Mouse (Mus musculus): Measurements from ENCODE around the gene Trafd1. TPM values are rescaled to one million over a fixed set of nuclear protein-coding genes. Genes with fewer than 3 reads are reported as not detected.
"Not testable (repeated sequence)": the region's sequence is repeated elsewhere in the genome, so short reads cannot be mapped to it uniquely, and the experiment has no call there.

Gene Trafd1
- polyA plus RNA-seq, 1 experiment from 2014 or later = 142 TPM

DNA sequence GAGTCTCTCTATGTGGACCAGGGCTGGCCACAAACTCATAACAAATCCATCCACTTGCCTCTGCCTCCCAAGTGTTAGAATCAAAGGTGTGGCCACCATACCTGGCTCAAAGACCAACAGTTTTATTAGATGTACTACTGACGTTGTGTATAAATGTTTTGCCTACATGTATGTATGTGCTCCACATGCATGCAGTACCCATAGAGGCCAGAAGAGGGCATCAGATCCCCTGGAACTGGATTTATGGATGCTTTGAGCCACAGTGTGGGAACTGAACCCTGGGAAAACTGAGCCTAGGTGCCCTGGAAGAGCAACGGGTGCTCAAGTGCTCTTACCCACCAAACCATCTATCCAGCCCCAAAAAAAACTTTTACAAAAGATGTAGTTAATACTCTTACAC, 4.7 kb downstream of the Trafd1 start:
- WGBS = 88% methylated on average over 2 of the region's 2 CpGs
- H3K4me2 ChIP-seq (replicated peaks) = no peak overlapping the region
- H3K4me3 ChIP-seq = no peak overlapping the region
- H3K27ac ChIP-seq (replicated peaks) = no peak overlapping the region
- H3K9ac ChIP-seq (replicated peaks) = no peak overlapping the region
- no peak for ATAC-seq (replicated peaks)
- no peaks in the 10 kb centered on the region for H3K9me3 ChIP-seq
- no peaks in the 10 kb centered on the region for H3K27me3 ChIP-seq
- H3K4me1 ChIP-seq = peaks cover 24% of the 10 kb centered on the region
- peaks cover 51% of the 10 kb centered on the region for H3K36me3 ChIP-seq

DNA sequence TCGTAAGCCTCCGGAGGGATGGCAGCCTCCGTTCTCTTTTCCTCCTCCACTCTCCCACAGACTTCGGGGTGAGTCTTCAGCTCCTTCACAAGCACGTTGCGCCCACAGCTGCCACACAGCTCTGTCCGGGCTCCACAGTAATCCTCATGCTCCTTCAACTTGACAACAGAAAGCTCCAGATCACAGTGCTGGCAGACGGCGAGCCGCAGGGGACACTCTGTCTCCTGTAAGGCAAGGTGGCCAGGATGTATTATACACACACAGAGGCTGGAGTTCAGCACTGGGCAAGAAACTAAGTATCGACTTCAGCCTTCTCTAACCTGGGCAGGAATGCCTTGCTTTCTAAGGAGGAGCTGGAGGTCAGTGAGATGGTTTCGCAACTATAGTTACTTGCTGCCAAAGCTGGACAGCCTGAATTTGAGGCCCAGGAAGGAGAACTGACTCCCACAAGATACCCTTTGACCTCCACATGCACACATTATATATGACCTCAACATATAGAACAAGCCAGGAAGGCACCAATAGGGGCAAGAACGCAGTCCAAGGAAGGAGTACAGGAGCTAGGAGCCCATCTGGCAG, 6.7 kb downstream of the Trafd1 start:
- H3K36me3 ChIP-seq = peaks cover 67% of the 10 kb centered on the region
- no peak for ATAC-seq (replicated peaks)
- H3K27ac ChIP-seq (replicated peaks) = no peak overlapping the region
- H3K4me1 ChIP-seq = peaks cover 16% of the 10 kb centered on the region
- no peaks in the 10 kb centered on the region for H3K27me3 ChIP-seq
- no peak overlapping the region for H3K4me3 ChIP-seq
- H3K9me3 ChIP-seq = no peaks in the 10 kb centered on the region
- no peak overlapping the region for H3K4me2 ChIP-seq (replicated peaks)
- 94% methylated on average over 13 of the region's 13 CpGs for WGBS
- no peak overlapping the region for H3K9ac ChIP-seq (replicated peaks)

DNA sequence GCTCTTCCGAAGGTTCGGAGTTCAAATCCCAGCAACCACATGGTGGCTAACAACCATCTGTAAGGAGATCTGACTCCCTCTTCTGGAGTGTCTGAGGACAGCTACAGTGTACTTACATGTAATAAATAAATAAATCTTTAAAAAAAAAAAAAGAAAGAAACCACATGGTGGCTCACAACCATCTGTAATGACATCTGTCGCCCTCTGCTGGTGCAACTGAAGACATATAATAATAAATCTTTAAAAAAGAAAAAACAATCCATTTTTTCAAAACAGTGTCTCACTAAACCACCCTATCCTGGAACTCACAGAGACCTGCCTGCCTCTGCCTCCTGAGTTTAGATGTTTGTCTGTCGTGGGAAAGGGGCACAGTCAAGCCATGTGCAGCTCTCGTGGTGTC, 8.5 kb downstream of the Trafd1 start:
- not testable (repeated sequence) for H3K4me1 ChIP-seq; H3K27ac ChIP-seq (replicated peaks); H3K4me2 ChIP-seq (replicated peaks); H3K9me3 ChIP-seq; ATAC-seq (replicated peaks); H3K4me3 ChIP-seq; H3K9ac ChIP-seq (replicated peaks); H3K27me3 ChIP-seq
- H3K36me3 ChIP-seq = peaks cover 85% of the 10 kb centered on the region
- 75% methylated on average over 5 of the region's 5 CpGs for WGBS

DNA sequence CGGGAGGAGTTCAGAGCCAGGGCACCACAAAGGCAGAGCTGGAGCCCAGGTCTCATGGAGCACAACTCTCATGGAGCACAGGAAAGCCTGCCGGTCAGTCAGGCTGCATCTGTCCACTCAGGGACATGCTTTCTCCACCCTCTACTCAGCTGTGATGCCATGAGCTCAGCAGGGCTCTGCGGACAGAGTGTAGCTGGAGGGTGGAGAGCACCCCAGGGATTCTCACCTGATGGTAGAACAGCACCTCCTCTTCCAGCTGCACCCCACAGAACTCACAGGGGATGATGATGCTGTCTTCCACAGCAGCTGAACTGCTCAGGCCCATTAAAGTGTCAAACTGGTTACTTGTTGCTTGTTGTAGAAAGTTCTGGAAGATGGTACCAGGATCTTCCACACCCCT, 10.6 kb downstream of the Trafd1 start:
- Histone ChIP-seq H3K27ac (replicated peaks) (no peak overlapping the region), H3K4me1 (no peaks in the 10 kb centered on the region), H3K9me3 (no peaks in the 10 kb centered on the region), H3K9ac (replicated peaks) (no peak overlapping the region), H3K36me3 (peaks cover 80% of the 10 kb centered on the region), H3K4me2 (replicated peaks) (no peak overlapping the region), H3K27me3 (no peaks in the 10 kb centered on the region), H3K4me3 (no peak overlapping the region)
- WGBS = 85% methylated on average over 3 of the region's 3 CpGs
- ATAC-seq (replicated peaks) = no peak

DNA sequence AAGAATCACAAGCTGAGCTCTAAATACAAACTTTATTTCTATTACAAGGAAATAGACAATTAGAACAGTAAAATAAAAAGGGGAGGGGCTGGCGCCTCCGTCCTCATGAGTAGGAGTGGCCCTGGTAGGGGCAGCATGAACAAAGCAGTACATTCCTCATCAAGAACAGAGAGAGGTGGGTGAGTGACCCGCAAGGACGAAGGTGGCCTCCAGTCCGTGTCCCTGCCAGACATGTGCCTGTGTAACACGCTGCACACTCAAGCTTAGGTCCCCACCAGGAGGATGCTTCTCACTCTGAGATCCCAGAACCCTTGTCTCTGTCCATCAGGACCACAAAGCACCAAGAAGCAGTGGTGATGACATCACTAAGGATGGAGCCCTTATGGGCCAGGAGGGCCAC, 13.7 kb downstream of the Trafd1 start:
- Histone ChIP-seq H3K9me3 (no peaks in the 10 kb centered on the region), H3K4me2 (replicated peaks) (no peak overlapping the region), H3K36me3 (peaks cover 79% of the 10 kb centered on the region), H3K27ac (replicated peaks) (no peak overlapping the region), H3K9ac (replicated peaks) (no peak overlapping the region), H3K4me3 (no peak overlapping the region), H3K4me1 (no peaks in the 10 kb centered on the region), H3K27me3 (no peaks in the 10 kb centered on the region)
- WGBS = 88% methylated on average over 6 of the region's 6 CpGs
- ATAC-seq (replicated peaks) = no peak

DNA sequence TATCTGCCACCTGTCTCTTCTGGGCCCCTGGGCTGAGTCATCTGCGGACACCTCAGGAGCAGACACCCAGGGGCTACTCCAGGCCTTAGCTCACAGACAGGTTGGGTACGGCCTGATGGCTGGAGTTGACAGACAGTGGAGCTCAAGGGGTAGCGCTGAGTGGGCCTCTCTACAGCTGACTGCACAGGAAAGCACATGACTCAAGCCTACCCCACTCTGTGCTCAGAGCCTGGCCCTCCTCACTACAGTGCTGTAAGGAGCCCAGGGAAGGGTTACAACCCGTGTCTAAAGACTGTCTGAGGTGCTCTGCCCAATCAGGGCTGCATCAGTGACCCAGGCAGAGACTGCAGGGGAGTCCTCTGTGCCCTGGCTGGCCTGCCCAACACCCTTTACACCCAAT, 18.2 kb downstream of the Trafd1 start:
- Histone ChIP-seq H3K4me3 (no peak overlapping the region), H3K27ac (replicated peaks) (no peak overlapping the region), H3K36me3 (peaks cover 84% of the 10 kb centered on the region), H3K9ac (replicated peaks) (no peak overlapping the region), H3K4me2 (replicated peaks) (no peak overlapping the region), H3K9me3 (no peaks in the 10 kb centered on the region), H3K27me3 (no peaks in the 10 kb centered on the region), H3K4me1 (no peaks in the 10 kb centered on the region)
- WGBS = 86% methylated on average over 4 of the region's 4 CpGs
- ATAC-seq (replicated peaks) = no peak

DNA sequence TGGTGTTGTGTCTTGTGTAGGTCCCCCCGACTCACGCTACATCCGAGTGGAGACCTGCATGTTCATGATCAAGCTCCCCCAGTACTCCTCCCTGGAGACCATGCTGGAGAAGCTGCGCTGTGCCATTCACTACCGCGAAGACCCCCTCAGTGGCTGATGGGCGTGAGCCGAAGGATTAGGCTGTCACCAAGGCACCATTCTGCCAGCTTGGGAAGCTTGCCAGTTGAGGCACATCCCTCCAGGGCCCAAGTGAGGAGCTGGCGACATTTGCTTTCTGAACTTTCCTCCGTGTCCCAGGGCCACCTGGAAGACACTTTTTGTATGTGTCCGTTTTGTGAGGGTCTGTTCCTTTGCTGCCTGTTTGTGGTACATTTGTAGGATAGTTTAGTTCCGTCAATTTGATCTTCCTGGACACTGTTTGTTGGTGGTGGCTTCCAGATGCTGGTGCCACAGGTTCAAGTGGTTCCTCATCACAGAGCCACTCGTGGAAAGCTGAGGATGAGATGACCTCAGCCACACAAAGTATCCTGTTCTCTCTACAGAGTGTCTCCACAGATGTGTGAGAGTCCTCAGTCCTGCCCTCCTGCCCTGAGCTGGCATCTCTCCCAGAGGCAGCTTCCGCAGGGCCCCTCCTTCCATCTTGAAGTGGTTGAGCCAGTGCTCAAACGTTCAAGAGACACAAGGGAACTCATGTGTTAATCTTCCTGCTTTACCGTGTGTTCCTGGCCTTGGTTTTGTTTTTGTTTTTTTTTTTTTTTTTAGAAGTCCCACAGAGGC, 18.8 kb downstream of the Trafd1 start:
- ATAC-seq (replicated peaks) = no peak
- H3K27ac ChIP-seq (replicated peaks) = no peak overlapping the region
- peaks cover 84% of the 10 kb centered on the region for H3K36me3 ChIP-seq
- no peak overlapping the region for H3K4me2 ChIP-seq (replicated peaks)
- H3K9ac ChIP-seq (replicated peaks) = no peak overlapping the region
- H3K27me3 ChIP-seq = no peaks in the 10 kb centered on the region
- 72% methylated on average over 16 of the region's 16 CpGs for WGBS
- no peak overlapping the region for H3K4me3 ChIP-seq
- H3K9me3 ChIP-seq = no peaks in the 10 kb centered on the region
- no peaks in the 10 kb centered on the region for H3K4me1 ChIP-seq

DNA sequence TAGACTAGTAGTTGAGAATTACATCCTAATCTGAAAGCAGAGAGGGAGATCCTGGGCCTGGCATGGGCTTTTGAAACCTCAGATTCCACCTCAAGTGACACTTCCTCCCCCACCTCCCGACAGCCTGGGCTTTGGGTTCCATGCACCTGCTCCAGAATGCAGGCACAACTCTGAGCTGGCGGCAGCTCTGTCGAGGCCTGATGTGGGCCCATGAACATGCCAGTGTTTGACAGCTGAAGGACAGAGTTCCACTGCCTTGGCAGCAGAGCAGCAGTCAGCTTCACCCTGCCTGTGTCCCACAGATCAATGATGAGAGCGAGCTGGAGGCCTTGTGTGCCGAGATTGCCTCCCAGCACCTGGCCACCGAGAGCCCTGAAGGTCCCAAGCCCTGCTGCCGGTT, 22.0 kb downstream of the Trafd1 start:
- no peak overlapping the region for H3K4me2 ChIP-seq (replicated peaks)
- H3K9me3 ChIP-seq = no peaks in the 10 kb centered on the region
- peaks cover 98% of the 10 kb centered on the region for H3K36me3 ChIP-seq
- H3K9ac ChIP-seq (replicated peaks) = no peak overlapping the region
- 89% methylated on average over 7 of the region's 7 CpGs for WGBS
- H3K27me3 ChIP-seq = no peaks in the 10 kb centered on the region
- no peak overlapping the region for H3K4me3 ChIP-seq
- no peaks in the 10 kb centered on the region for H3K4me1 ChIP-seq
- ATAC-seq (replicated peaks) = no peak
- no peak overlapping the region for H3K27ac ChIP-seq (replicated peaks)

DNA sequence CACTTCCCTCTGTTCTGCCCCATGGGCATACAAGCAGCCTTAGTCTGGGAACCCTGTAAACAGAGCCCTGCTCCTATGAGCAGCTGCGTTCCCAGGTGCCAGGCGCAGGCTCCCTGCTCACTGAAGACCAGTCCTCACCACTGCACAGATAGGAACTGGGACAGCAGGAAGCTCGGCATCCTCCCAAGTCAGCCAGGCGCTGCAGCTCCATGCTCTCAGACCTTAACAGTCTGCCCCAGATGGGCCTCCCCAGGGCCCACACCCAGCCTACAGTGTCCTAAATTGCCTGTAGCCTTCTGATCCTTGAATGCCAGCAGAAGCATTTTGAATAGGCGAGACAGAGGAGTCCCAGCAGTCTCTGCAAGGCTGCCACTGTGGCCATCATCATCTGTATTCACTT, 23.7 kb downstream of the Trafd1 start:
- no peak overlapping the region for H3K27ac ChIP-seq (replicated peaks)
- 90% methylated on average over 5 of the region's 5 CpGs for WGBS
- no peak for ATAC-seq (replicated peaks)
- H3K4me2 ChIP-seq (replicated peaks) = no peak overlapping the region
- H3K4me1 ChIP-seq = no peaks in the 10 kb centered on the region
- no peaks in the 10 kb centered on the region for H3K27me3 ChIP-seq
- H3K4me3 ChIP-seq = no peak overlapping the region
- H3K36me3 ChIP-seq = peaks cover 97% of the 10 kb centered on the region
- no peaks in the 10 kb centered on the region for H3K9me3 ChIP-seq
- no peak overlapping the region for H3K9ac ChIP-seq (replicated peaks)

DNA sequence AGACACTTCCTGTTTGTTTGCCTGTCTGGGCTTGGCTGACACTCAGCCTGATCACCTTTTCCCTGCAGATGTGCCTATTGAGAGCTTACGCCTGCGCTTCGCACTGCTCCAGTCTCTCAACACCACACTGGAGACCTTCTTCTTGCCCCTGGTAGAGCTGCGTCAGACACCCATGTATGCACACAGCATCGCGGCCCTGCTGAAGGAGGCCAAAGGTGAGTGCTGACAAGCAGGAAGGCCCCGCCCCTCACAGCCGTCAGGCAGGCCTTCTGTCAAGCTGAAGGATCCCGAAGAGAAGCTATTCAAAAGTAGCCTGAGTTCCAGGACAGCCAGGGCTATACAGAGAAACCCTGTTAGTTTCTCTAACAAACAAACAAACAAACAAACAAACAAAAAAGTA, 26.2 kb downstream of the Trafd1 start:
- ATAC-seq (replicated peaks) = no peak
- Histone ChIP-seq H3K4me2 (replicated peaks) (no peak overlapping the region), H3K27ac (replicated peaks) (no peak overlapping the region), H3K36me3 (peaks cover 97% of the 10 kb centered on the region), H3K4me1 (no peaks in the 10 kb centered on the region), H3K9ac (replicated peaks) (no peak overlapping the region), H3K4me3 (no peak overlapping the region), H3K9me3 (no peaks in the 10 kb centered on the region), H3K27me3 (no peaks in the 10 kb centered on the region)
- 79% methylated on average over 9 of the region's 9 CpGs for WGBS

DNA sequence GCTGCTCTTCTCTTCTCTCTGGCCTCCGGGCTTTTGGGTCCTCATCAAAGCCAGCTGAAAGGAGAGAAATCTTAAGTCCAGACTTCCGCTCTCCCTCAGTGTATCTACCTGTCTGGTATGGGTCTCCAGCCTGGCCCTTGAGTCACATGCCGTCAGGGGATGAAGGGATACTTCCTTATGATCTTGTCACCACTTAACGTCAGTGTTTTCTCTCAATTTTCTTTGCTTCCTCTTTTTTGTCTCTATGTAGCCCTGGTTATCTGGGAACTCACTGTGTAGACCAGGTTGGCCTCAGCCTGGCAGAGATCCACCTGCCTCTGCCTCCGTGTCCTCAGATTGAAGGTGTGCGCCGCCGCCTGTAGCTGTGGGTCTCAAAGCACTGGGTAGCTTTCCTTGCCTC, 41.4 kb downstream of the Trafd1 start:
- H3K36me3 ChIP-seq = peaks cover 93% of the 10 kb centered on the region
- H3K9me3 ChIP-seq = no peaks in the 10 kb centered on the region
- H3K4me3 ChIP-seq = no peak overlapping the region
- H3K4me1 ChIP-seq = no peaks in the 10 kb centered on the region
- no peak overlapping the region for H3K4me2 ChIP-seq (replicated peaks)
- H3K27ac ChIP-seq (replicated peaks) = no peak overlapping the region
- WGBS = 97% methylated on average over 8 of the region's 8 CpGs
- H3K9ac ChIP-seq (replicated peaks) = no peak overlapping the region
- no peaks in the 10 kb centered on the region for H3K27me3 ChIP-seq
- no peak for ATAC-seq (replicated peaks)

DNA sequence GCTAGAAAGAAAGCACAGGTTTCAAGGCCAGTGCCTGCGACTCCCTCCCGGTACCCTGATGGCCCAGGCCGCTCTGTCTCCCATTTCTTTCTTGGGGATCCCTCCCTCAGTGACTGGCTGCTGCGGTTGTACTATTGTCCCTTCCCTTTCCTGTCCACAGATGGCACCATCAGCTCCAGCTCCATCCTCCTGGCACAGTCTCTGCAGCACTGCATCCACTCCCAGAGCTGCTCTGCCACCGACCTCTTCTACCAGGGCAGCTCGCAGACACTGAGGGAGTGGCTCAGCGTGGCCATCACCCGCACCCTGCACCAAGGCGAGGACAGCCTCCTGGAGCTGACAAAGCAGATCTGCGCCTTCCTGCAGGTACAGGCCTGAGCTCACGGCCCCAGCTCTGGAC, 42.9 kb downstream of the Trafd1 start:
- H3K36me3 ChIP-seq = peaks cover 93% of the 10 kb centered on the region
- no peak overlapping the region for H3K4me2 ChIP-seq (replicated peaks)
- 90% methylated on average over 11 of the region's 11 CpGs for WGBS
- no peak overlapping the region for H3K27ac ChIP-seq (replicated peaks)
- no peak overlapping the region for H3K4me3 ChIP-seq
- no peaks in the 10 kb centered on the region for H3K27me3 ChIP-seq
- ATAC-seq (replicated peaks) = no peak
- H3K4me1 ChIP-seq = no peaks in the 10 kb centered on the region
- H3K9ac ChIP-seq (replicated peaks) = no peak overlapping the region
- no peaks in the 10 kb centered on the region for H3K9me3 ChIP-seq

DNA sequence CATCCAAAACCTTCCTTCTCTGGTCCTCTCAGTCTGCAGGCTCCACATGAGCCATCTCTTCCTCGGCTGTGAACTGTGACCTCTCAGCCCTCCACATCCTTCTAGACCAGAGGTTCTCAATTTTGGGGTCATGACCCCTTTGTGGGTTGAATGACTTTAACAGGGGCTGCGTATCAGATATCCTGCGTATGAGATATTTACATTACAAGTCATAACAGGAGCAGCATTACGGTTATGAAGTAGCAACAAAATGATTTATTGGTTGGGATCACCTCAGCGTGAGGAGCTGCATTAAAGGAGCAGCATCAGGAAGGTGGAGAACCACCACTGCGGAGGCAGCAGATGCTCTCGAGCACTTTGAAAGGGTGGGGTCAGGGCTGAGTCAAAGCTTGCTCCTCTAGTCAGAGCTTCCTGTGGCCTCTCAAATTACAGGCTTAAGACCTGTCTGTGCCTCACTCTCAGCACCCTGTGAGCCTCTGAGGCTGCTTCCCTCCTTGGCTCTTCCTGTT, 44.4 kb downstream of the Trafd1 start:
- WGBS = 71% methylated on average over 7 of the region's 7 CpGs
- no peak for ATAC-seq (replicated peaks)
- peaks cover 96% of the 10 kb centered on the region for H3K36me3 ChIP-seq
- H3K9me3 ChIP-seq = no peaks in the 10 kb centered on the region
- no peak overlapping the region for H3K9ac ChIP-seq (replicated peaks)
- no peak overlapping the region for H3K27ac ChIP-seq (replicated peaks)
- H3K27me3 ChIP-seq = no peaks in the 10 kb centered on the region
- no peak overlapping the region for H3K4me3 ChIP-seq
- no peaks in the 10 kb centered on the region for H3K4me1 ChIP-seq
- H3K4me2 ChIP-seq (replicated peaks) = no peak overlapping the region
